ENCODE assay signal across 21 mouse cellular contexts in genomic region chr17:45490532-45491154, GRCm38 (mm10). TPM values are rescaled to one million over a fixed set of nuclear protein-coding genes. Genes with fewer than 3 reads are reported as not detected.
A peak's percentile ranks its signal among the peaks of the same experiment; 100 is the strongest.
DNase-seq lines count a peak whose midpoint lies in the region; ATAC-seq and TF ChIP-seq lines count a peak whose summit lies in the region.
"Had no signal": no experiment of that assay in that cellular context is flagged by ENCODE, and none has a peak within 500 bp of the region (broad histone marks: within the 10 kb centered on the region; RNA-seq: fewer than 3 reads in every experiment).

No protein-coding gene starts in this region.

- H3K9ac ChIP-seq in forebrain, embryonic 16.5 days (replicated peaks; ENCODE audit: low read depth, low read length) = no peak overlapping the region
- H3K9ac ChIP-seq in heart, embryonic 13.5 days = no peak overlapping the region
- no peak overlapping the region for H3K9ac ChIP-seq in intestine, embryonic 15.5 days
- H3K9ac ChIP-seq in intestine, postnatal 0 days (ENCODE audit: low read depth, low read length) = no peak overlapping the region
- H3K9ac ChIP-seq: embryonic facial prominence, embryonic 12.5 days; forebrain, embryonic 12.5 days had no signal

- ATAC-seq in forebrain, embryonic 16.5 days = peak; percentile 58; the same call in 1 of the 2 replicates
- ATAC-seq in heart, embryonic 13.5 days (ENCODE audit: extremely low read depth, insufficient number of reproducible peaks, low FRiP score, low TSS enrichment) = no peak
- no peak for ATAC-seq in intestine, embryonic 15.5 days
- ATAC-seq in intestine, postnatal 0 days = no peak
- ATAC-seq: forebrain, embryonic 14.5 days had no signal

- 0 out of 2 replicates have a peak, but pooled peaks cover 2% of the 10 kb centered on the region for H3K4me1 ChIP-seq in forebrain, embryonic 16.5 days (replicated peaks; ENCODE audit: control insufficient read depth, insufficient read depth, low read length)
- 0 out of 2 replicates have a peak, but pooled peaks cover 2% of the 10 kb centered on the region for H3K4me1 ChIP-seq in forebrain, embryonic 10.5 days
- H3K4me1 ChIP-seq in heart, embryonic 13.5 days = peaks cover 10% of the 10 kb centered on the region
- H3K4me1 ChIP-seq in intestine, embryonic 15.5 days (replicated peaks) = no peaks in the 10 kb centered on the region
- H3K4me1 ChIP-seq in intestine, postnatal 0 days (replicated peaks; ENCODE audit: control insufficient read depth, insufficient read depth, low read length) = no peaks in the 10 kb centered on the region
- H3K4me1 ChIP-seq in thymus, adult 2 months (replicated peaks; ENCODE audit: control insufficient read depth, insufficient read depth, low read length) = peaks cover 47% of the 10 kb centered on the region
- H3K4me1 ChIP-seq: embryonic facial prominence, embryonic 12.5 days; forebrain, embryonic 12.5 days had no signal

- H3K9me3 ChIP-seq in forebrain, embryonic 16.5 days (ENCODE audit: control insufficient read depth, low read length) = no peaks in the 10 kb centered on the region
- H3K9me3 ChIP-seq in forebrain, embryonic 10.5 days = no peaks in the 10 kb centered on the region
- no peaks in the 10 kb centered on the region for H3K9me3 ChIP-seq in heart, embryonic 13.5 days
- no peaks in the 10 kb centered on the region for H3K9me3 ChIP-seq in intestine, embryonic 15.5 days
- H3K9me3 ChIP-seq in intestine, postnatal 0 days (ENCODE audit: control insufficient read depth) = no peaks in the 10 kb centered on the region
- H3K9me3 ChIP-seq: embryonic facial prominence, embryonic 10.5 days; embryonic facial prominence, embryonic 12.5 days; forebrain, embryonic 12.5 days had no signal

- no peak for TF ChIP-seq CTCF in intestine, postnatal 0 days (IDR thresholded peaks at IDR 0.05; ENCODE audit: low read depth)
- no peak for TF ChIP-seq CTCF in thymus, adult 2 months (IDR thresholded peaks at IDR 0.05; ENCODE audit: borderline replicate concordance, control insufficient read depth, extremely low read depth, insufficient read depth, low read length, poor library complexity)

- no peak overlapping the region for H3K27ac ChIP-seq in forebrain, embryonic 16.5 days (ENCODE audit: low read length)
- no peak overlapping the region for H3K27ac ChIP-seq in forebrain, embryonic 10.5 days
- no peak overlapping the region for H3K27ac ChIP-seq in heart, embryonic 13.5 days (replicated peaks)
- no peak overlapping the region for H3K27ac ChIP-seq in intestine, embryonic 15.5 days
- H3K27ac ChIP-seq in intestine, postnatal 0 days (ENCODE audit: low read depth, low read length) = no peak overlapping the region
- peak overlapping the region; percentile 68 for H3K27ac ChIP-seq in thymus, adult 2 months (ENCODE audit: control insufficient read depth, insufficient read depth, low read length)
- H3K27ac ChIP-seq: embryonic facial prominence, embryonic 10.5 days; embryonic facial prominence, embryonic 12.5 days; forebrain, embryonic 12.5 days had no signal

- H3K27me3 ChIP-seq in forebrain, embryonic 16.5 days (replicated peaks; ENCODE audit: control insufficient read depth, insufficient read depth, low read length) = no peaks in the 10 kb centered on the region
- H3K27me3 ChIP-seq in forebrain, embryonic 10.5 days (ENCODE audit: poor library complexity, severe bottlenecking) = no peaks in the 10 kb centered on the region
- H3K27me3 ChIP-seq in heart, embryonic 13.5 days (replicated peaks) = peaks cover 25% of the 10 kb centered on the region
- H3K27me3 ChIP-seq in intestine, embryonic 15.5 days (replicated peaks) = no peaks in the 10 kb centered on the region
- no peaks in the 10 kb centered on the region for H3K27me3 ChIP-seq in intestine, postnatal 0 days (replicated peaks; ENCODE audit: control insufficient read depth, insufficient read depth, low read length)
- no peaks in the 10 kb centered on the region for H3K27me3 ChIP-seq in thymus, adult 2 months (ENCODE audit: control insufficient read depth, insufficient read depth, low read length)

- H3K36me3 ChIP-seq in forebrain, embryonic 16.5 days (ENCODE audit: control insufficient read depth, insufficient read depth) = no peaks in the 10 kb centered on the region
- no peaks in the 10 kb centered on the region for H3K36me3 ChIP-seq in forebrain, embryonic 10.5 days (replicated peaks)
- no peaks in the 10 kb centered on the region for H3K36me3 ChIP-seq in heart, embryonic 13.5 days
- no peaks in the 10 kb centered on the region for H3K36me3 ChIP-seq in intestine, embryonic 15.5 days
- H3K36me3 ChIP-seq in intestine, postnatal 0 days (ENCODE audit: control insufficient read depth, insufficient read depth) = no peaks in the 10 kb centered on the region
- H3K36me3 ChIP-seq in thymus, adult 2 months (ENCODE audit: control insufficient read depth, insufficient read depth, low read length) = no peaks in the 10 kb centered on the region
- H3K36me3 ChIP-seq: embryonic facial prominence, embryonic 10.5 days; embryonic facial prominence, embryonic 12.5 days; forebrain, embryonic 12.5 days had no signal

- WGBS in forebrain, embryonic 16.5 days = 70% methylated on average over 13 of the region's 13 CpGs
- 82% methylated on average over 13 of the region's 13 CpGs for WGBS in forebrain, embryonic 10.5 days
- WGBS in heart, embryonic 13.5 days = 52% methylated on average over 13 of the region's 13 CpGs
- 50% methylated on average over 13 of the region's 13 CpGs for WGBS in intestine, embryonic 15.5 days
- 59% methylated on average over 13 of the region's 13 CpGs for WGBS in intestine, postnatal 0 days
- 46% methylated on average over 13 of the region's 13 CpGs for WGBS in thymus, adult 2 months

- DNase-seq in forebrain, embryonic 10.5 days (ENCODE audit: extremely low spot score, low spot score) = no peak
- DNase-seq in heart, adult 11 months = no peak
- no peak for DNase-seq in thymus, adult 2 months
- DNase-seq in thymus, postnatal 14 days = no peak
- DNase-seq: adrenal gland, postnatal 10 days; adrenal gland, postnatal 25 days; B cell, adult 2 months; cerebellum, adult 11-12 months; cerebellum, adult 2 months; cerebellum, adult 9-10 months; cerebellum, postnatal 10 days; cerebellum, postnatal 25 days had no signal

- no peak for TF ChIP-seq POLR2A in thymus, adult 2 months (IDR thresholded peaks at IDR 0.05; ENCODE audit: control insufficient read depth, extremely low read depth, insufficient read depth, low read length, poor library complexity)

- no peak overlapping the region for H3K4me2 ChIP-seq in forebrain, embryonic 16.5 days (ENCODE audit: low read length)
- peak overlapping the region; percentile 7; the same call in 1 of the 2 replicates for H3K4me2 ChIP-seq in heart, embryonic 13.5 days
- 0 out of 2 replicates have a peak overlapping the region, but pooled peaks have one; percentile 1 for H3K4me2 ChIP-seq in intestine, embryonic 15.5 days (replicated peaks)
- no peak overlapping the region for H3K4me2 ChIP-seq in intestine, postnatal 0 days (replicated peaks; ENCODE audit: low read depth)
- H3K4me2 ChIP-seq: embryonic facial prominence, embryonic 12.5 days; forebrain, embryonic 12.5 days had no signal

- no peak overlapping the region for H3K4me3 ChIP-seq in forebrain, embryonic 16.5 days (replicated peaks; ENCODE audit: low read length)
- H3K4me3 ChIP-seq in forebrain, embryonic 10.5 days = no peak overlapping the region
- H3K4me3 ChIP-seq in heart, embryonic 13.5 days = no peak overlapping the region
- no peak overlapping the region for H3K4me3 ChIP-seq in intestine, embryonic 15.5 days (replicated peaks)
- H3K4me3 ChIP-seq in intestine, postnatal 0 days (ENCODE audit: low read depth, low read length) = no peak overlapping the region
- no peak overlapping the region for H3K4me3 ChIP-seq in thymus, adult 2 months (ENCODE audit: control insufficient read depth, insufficient read depth, low read length)
- H3K4me3 ChIP-seq: embryonic facial prominence, embryonic 10.5 days; embryonic facial prominence, embryonic 12.5 days; forebrain, embryonic 12.5 days had no signal

RNA-seq across cellular contexts. Expression of gene Spats1, which starts 15.4 kb away (rescaled TPM):
- 1.1 and 1.5 TPM in 2 replicates for polyA plus RNA-seq in forebrain, embryonic 16.5 days (2015; fragmentation: Nextera tagmentation; extraction: Ambion mirVana)
- 0.48 and 0.50 TPM in 2 replicates for polyA plus RNA-seq in forebrain, embryonic 10.5 days (2016; fragmentation: Nextera tagmentation; extraction: Ambion mirVana)
- polyA plus RNA-seq in heart, embryonic 13.5 days (2015; fragmentation: Nextera tagmentation; extraction: Ambion mirVana) = 0.98 and 1.1 TPM in 2 replicates
- polyA plus RNA-seq in intestine, embryonic 15.5 days (2015; fragmentation: Nextera tagmentation; extraction: Ambion mirVana) = 0.11 and 0.43 TPM in 2 replicates
- polyA plus RNA-seq in intestine, postnatal 0 days (2015; fragmentation: Nextera tagmentation; extraction: Ambion mirVana) = 0.22 and 0.25 TPM in 2 replicates
- 0.06 and 0.30 TPM in 2 replicates for polyA plus RNA-seq in thymus, adult 2 months (2012; rRNA removed)

RNA-seq across cellular contexts. Expression of gene Aars2, which starts 16.0 kb away (rescaled TPM):
- 17.6 and 19.1 TPM in 2 replicates for polyA plus RNA-seq in forebrain, embryonic 16.5 days (2015; fragmentation: Nextera tagmentation; extraction: Ambion mirVana)
- 33.9 and 35.1 TPM in 2 replicates for polyA plus RNA-seq in forebrain, embryonic 10.5 days (2016; fragmentation: Nextera tagmentation; extraction: Ambion mirVana)
- 19.8 and 22.3 TPM in 2 replicates for polyA plus RNA-seq in heart, embryonic 13.5 days (2015; fragmentation: Nextera tagmentation; extraction: Ambion mirVana)
- 17.0 and 18.9 TPM in 2 replicates for polyA plus RNA-seq in intestine, embryonic 15.5 days (2015; fragmentation: Nextera tagmentation; extraction: Ambion mirVana)
- 3.6 and 4.0 TPM in 2 replicates for polyA plus RNA-seq in intestine, postnatal 0 days (2015; fragmentation: Nextera tagmentation; extraction: Ambion mirVana)
- polyA plus RNA-seq in thymus, adult 2 months (2012; rRNA removed) = 70.9 and 78.7 TPM in 2 replicates

RNA-seq across cellular contexts. Expression of gene Tcte1, which starts 32.6 kb away (rescaled TPM):
- polyA plus RNA-seq in forebrain, embryonic 16.5 days (2015; fragmentation: Nextera tagmentation; extraction: Ambion mirVana) = 4.7 and 4.8 TPM in 2 replicates
- 1.1 and 1.3 TPM in 2 replicates for polyA plus RNA-seq in forebrain, embryonic 10.5 days (2016; fragmentation: Nextera tagmentation; extraction: Ambion mirVana)
- 0.15 and 0.27 TPM in 2 replicates for polyA plus RNA-seq in heart, embryonic 13.5 days (2015; fragmentation: Nextera tagmentation; extraction: Ambion mirVana)
- polyA plus RNA-seq in intestine, embryonic 15.5 days (2015; fragmentation: Nextera tagmentation; extraction: Ambion mirVana) = 0.13 and 0.33 TPM in 2 replicates
- polyA plus RNA-seq in intestine, postnatal 0 days (2015; fragmentation: Nextera tagmentation; extraction: Ambion mirVana) = not detected in 2 replicates
- 0.87 and 1.2 TPM in 2 replicates for polyA plus RNA-seq in thymus, adult 2 months (2012; rRNA removed)
- polyA plus RNA-seq: adrenal gland, adult 2 months had no signal

RNA-seq across cellular contexts. Expression of gene Cdc5l, which starts 57.1 kb away (rescaled TPM):
- polyA plus RNA-seq in forebrain, embryonic 16.5 days (2015; fragmentation: Nextera tagmentation; extraction: Ambion mirVana) = 68.3 and 72.6 TPM in 2 replicates
- 70.3 and 72.1 TPM in 2 replicates for polyA plus RNA-seq in forebrain, embryonic 10.5 days (2016; fragmentation: Nextera tagmentation; extraction: Ambion mirVana)
- polyA plus RNA-seq in heart, embryonic 13.5 days (2015; fragmentation: Nextera tagmentation; extraction: Ambion mirVana) = 48.1 and 48.2 TPM in 2 replicates
- polyA plus RNA-seq in intestine, embryonic 15.5 days (2015; fragmentation: Nextera tagmentation; extraction: Ambion mirVana) = 54.1 and 63.4 TPM in 2 replicates
- 31.3 and 33.1 TPM in 2 replicates for polyA plus RNA-seq in intestine, postnatal 0 days (2015; fragmentation: Nextera tagmentation; extraction: Ambion mirVana)
- 14.3 and 17.4 TPM in 2 replicates for polyA plus RNA-seq in thymus, adult 2 months (2012; rRNA removed)

RNA-seq across cellular contexts. Expression of gene Tmem151b, which starts 58.8 kb away (rescaled TPM):
- 37.4 and 41.3 TPM in 2 replicates for polyA plus RNA-seq in forebrain, embryonic 16.5 days (2015; fragmentation: Nextera tagmentation; extraction: Ambion mirVana)
- polyA plus RNA-seq in forebrain, embryonic 10.5 days (2016; fragmentation: Nextera tagmentation; extraction: Ambion mirVana) = 4.8 and 6.3 TPM in 2 replicates
- polyA plus RNA-seq in heart, embryonic 13.5 days (2015; fragmentation: Nextera tagmentation; extraction: Ambion mirVana) = 1.4 and 1.6 TPM in 2 replicates
- 2.5 and 2.7 TPM in 2 replicates for polyA plus RNA-seq in intestine, embryonic 15.5 days (2015; fragmentation: Nextera tagmentation; extraction: Ambion mirVana)
- polyA plus RNA-seq in intestine, postnatal 0 days (2015; fragmentation: Nextera tagmentation; extraction: Ambion mirVana) = 0.68 TPM in 2 replicates
- polyA plus RNA-seq in thymus, adult 2 months (2012; rRNA removed) = 44.6 and 65.5 TPM in 2 replicates

Comparison
In these comparisons a context has a peak if more than half of its experiments do, and no peak if none do; other contexts are left out.
1. H3K4me2 ChIP-seq: peak in heart, embryonic 13.5 days (single experiment) and intestine, embryonic 15.5 days (single experiment); none in forebrain, embryonic 16.5 days (single experiment) and intestine, postnatal 0 days (single experiment).